Mouse (Mus musculus) C2C12 (cell line): ENCODE results near the gene Cux2.

Experiments
- CTCF ChIP-seq: IDR thresholded peaks from one replicate; pipeline ENCODE4 v1.5.1; 2011; ENCODE audit not compliant: control insufficient read depth, insufficient read depth, insufficient read length
- FOSL1 ChIP-seq: IDR thresholded peaks from one replicate; pipeline ENCODE4 v1.8.0; 2011; ENCODE audit warnings: mild to moderate bottlenecking, low read length; ENCODE audit not compliant: poor library complexity, insufficient read depth, severe bottlenecking
- MAX ChIP-seq: IDR thresholded peaks from one replicate; pipeline ENCODE4 v1.6.1; 2011; ENCODE audit warnings: mild to moderate bottlenecking, control low read depth
- MYOD1 ChIP-seq: IDR thresholded peaks from one replicate; pipeline ENCODE4 v1.6.1; 2011; ENCODE audit warnings: low read depth; ENCODE audit not compliant: control insufficient read depth, insufficient read length
- MYOG ChIP-seq: IDR thresholded peaks from one replicate; pipeline ENCODE4 v1.6.1; 2011; ENCODE audit not compliant: control insufficient read depth, insufficient read length; ENCODE audit errors: extremely low read depth
- USF1 ChIP-seq: IDR thresholded peaks from one replicate; pipeline ENCODE4 v1.6.1; 2011; ENCODE audit warnings: low read depth, mild to moderate bottlenecking, control low read depth, moderate library complexity

DNA sequence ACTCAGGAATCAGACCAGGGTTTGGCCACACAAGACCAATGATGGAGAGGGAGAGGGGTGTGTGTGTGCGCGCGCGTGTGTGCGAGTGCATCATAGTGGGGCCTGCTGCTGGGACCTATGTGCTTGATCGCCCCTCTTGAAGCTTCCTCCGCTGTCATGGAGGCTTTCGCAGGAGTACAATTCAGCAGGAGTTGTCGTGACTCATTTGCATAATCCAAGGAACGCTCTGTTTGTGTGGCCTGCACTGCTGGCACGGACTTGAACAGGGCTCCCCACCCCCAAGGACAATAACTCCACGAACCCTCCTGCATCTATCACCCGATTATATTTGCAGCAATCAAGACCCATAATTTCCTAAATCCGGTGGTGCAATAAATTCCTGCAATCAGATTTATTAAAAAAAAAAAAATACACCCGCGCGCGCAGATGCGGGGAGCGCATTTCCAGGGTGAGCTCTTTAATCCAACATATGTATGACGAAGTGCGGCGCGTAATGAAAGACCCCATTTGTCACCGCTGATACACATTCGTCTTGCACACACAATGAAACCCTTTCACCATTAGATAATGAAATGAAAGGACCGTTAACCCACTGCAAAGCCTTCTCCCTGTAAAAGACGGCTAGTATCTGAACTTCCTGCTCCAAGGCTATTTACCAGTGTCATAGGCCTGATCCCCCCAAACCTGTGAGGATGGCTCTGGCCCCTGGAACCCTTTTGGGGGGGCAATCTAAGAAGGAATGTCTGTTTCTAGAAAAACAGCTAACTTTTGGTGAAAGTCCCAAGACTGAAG lies 124.0 kb downstream of the Cux2 start:
- TF ChIP-seq USF1 (no peak), CTCF (no peak), MYOG (no peak), MYOD1 (no peak), MAX (no peak), FOSL1 (no peak)
